Mouse (Mus musculus) limb, embryonic 14.5 days (tissue): ENCODE data around the gene Ehd4. TPM values are rescaled to one million over a fixed set of nuclear protein-coding genes. Genes with fewer than 3 reads are reported as not detected.

Experiments
- ATAC-seq: fragments of 200-750 bp; cut with Nextera tagmentation; 2 replicates; pipeline ENCODE4 v1.8.0; 2017; ENCODE audit warnings: low read depth, moderate number of reproducible peaks, moderate TSS enrichment; ENCODE audit not compliant: low FRiP score
- DNase-seq: peaks from one replicate; pipeline ENCODE4 v3.0.0-alpha.2; 2015; ENCODE audit warnings: low spot score
- H3K27ac ChIP-seq: fragments of 300-500 bp; sonication (generic); replicated peaks from 2 replicates; pipeline ENCODE4 v1.5.1; 2014; ENCODE audit warnings: low read depth, mild to moderate bottlenecking, low read length, moderate library complexity, mixed read lengths
- H3K27me3 ChIP-seq: fragments of 300-500 bp; sonication (generic); 2 replicates; pipeline ENCODE4 v1.6.1; 2014; ENCODE audit warnings: low read length, mixed read lengths; ENCODE audit not compliant: control insufficient read depth, insufficient read depth
- H3K36me3 ChIP-seq: fragments of 300-500 bp; sonication (generic); 2 replicates; pipeline ENCODE4 v1.6.1; 2014; ENCODE audit warnings: mild to moderate bottlenecking, low read length, moderate library complexity, mixed read lengths; ENCODE audit not compliant: control insufficient read depth, insufficient read depth
- H3K4me1 ChIP-seq: fragments of 300-500 bp; sonication (generic); 2 replicates; pipeline ENCODE4 v1.6.1; 2014; ENCODE audit warnings: antibody characterized with exemption, low read length, mixed read lengths; ENCODE audit not compliant: control insufficient read depth, insufficient read depth
- H3K4me2 ChIP-seq: fragments of 300-500 bp; sonication (generic); replicated peaks from 2 replicates; pipeline ENCODE4 v1.6.1; 2014; ENCODE audit warnings: low read depth, mild to moderate bottlenecking, low read length, moderate library complexity; ENCODE audit not compliant: severe bottlenecking
- H3K4me3 ChIP-seq: fragments of 300-500 bp; sonication (generic); replicated peaks from 2 replicates; pipeline ENCODE4 v1.5.1; 2014; ENCODE audit warnings: low read length
- H3K9ac ChIP-seq: fragments of 300-500 bp; sonication (generic); 2 replicates; pipeline ENCODE4 v1.6.1; 2014; ENCODE audit warnings: mild to moderate bottlenecking, low read depth, low read length, moderate library complexity; ENCODE audit not compliant: severe bottlenecking
- H3K9me3 ChIP-seq: fragments of 300-500 bp; sonication (generic); 2 replicates; pipeline ENCODE4 v1.6.1; 2016; ENCODE audit warnings: low read length; ENCODE audit not compliant: control insufficient read depth
- POLR2A ChIP-seq: fragments of 200-500 bp; IDR thresholded peaks from 2 replicates; pipeline ENCODE4 v1.8.0; 2012; ENCODE audit warnings: inconsistent platforms, mild to moderate bottlenecking, moderate library complexity, borderline replicate concordance; ENCODE audit not compliant: insufficient read depth, insufficient read length; ENCODE audit errors: extremely low read depth
- WGBS: fragments of 180-500 bp; shearing (Covaris S2); extraction: QIAGEN DNeasy Blood & Tissue Kit; methylation state at CpG from one replicate; pipeline ENCODE4 v1.1.7; 2014; 5-methylcytosine and 5-hydroxymethylcytosine counted together
- polyA plus RNA-seq, 2 experiments: library from polyadenylated mRNA; depleted of rRNA in 1 of 2; stranded (reverse) in 1 of 2; unstranded in 1 of 2; fragments of >200 nt; fragmentation: Nextera tagmentation in 1 of 2; extraction: Ambion mirVana in 1 of 2; gene quantifications; 2 replicates each; pipeline versions ENCODE4 v1.2.1 to v1.2.3; 2012 to 2014

The Ehd4 gene
- polyA plus RNA-seq, 2 experiments = 19.7 to 51.0 TPM

GRCm38 (mm10) chr2:120062248-120062647 lies 92.2 kb downstream of the Ehd4 start:
- H3K4me2 ChIP-seq = no peak overlapping the region
- no peaks in the 10 kb centered on the region for H3K9me3 ChIP-seq
- no peaks in the 10 kb centered on the region for H3K4me1 ChIP-seq
- H3K27me3 ChIP-seq = no peaks in the 10 kb centered on the region
- no peaks in the 10 kb centered on the region for H3K36me3 ChIP-seq
- no peak overlapping the region for H3K9ac ChIP-seq
- 76% methylated on average over 8 of the region's 8 CpGs for WGBS
- no peak for TF ChIP-seq POLR2A
- H3K27ac ChIP-seq = no peak overlapping the region
- DNase-seq (no peak), ATAC-seq (no peak)
- no peak overlapping the region for H3K4me3 ChIP-seq

DNA sequence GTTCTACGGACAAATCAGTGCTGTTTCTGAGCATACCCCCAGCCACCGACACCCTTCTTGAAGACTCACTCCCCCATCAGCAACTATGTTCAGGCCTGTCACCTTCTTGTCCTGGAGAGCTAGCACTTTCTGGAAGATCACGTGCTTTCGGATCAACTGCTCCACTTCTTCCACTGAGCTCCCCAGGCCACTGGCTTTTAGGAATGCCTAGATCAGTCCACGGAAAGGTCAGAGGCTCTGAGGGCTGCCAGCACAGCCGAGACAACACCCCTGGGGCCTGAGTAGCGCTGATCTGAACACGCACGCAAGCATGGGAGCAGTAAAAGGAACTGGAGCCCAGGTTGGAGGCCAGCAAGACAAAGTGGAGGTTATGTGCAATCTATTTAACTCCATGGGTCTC lies 93.8 kb downstream of the Ehd4 start:
- Histone ChIP-seq H3K4me3 (no peak overlapping the region), H3K9me3 (no peaks in the 10 kb centered on the region), H3K4me1 (no peaks in the 10 kb centered on the region), H3K27me3 (no peaks in the 10 kb centered on the region), H3K36me3 (no peaks in the 10 kb centered on the region), H3K9ac (no peak overlapping the region), H3K27ac (no peak overlapping the region), H3K4me2 (no peak overlapping the region)
- TF ChIP-seq POLR2A = no peak
- WGBS = 61% methylated on average over 9 of the region's 9 CpGs
- DNase-seq (no peak), ATAC-seq (no peak)

DNA sequence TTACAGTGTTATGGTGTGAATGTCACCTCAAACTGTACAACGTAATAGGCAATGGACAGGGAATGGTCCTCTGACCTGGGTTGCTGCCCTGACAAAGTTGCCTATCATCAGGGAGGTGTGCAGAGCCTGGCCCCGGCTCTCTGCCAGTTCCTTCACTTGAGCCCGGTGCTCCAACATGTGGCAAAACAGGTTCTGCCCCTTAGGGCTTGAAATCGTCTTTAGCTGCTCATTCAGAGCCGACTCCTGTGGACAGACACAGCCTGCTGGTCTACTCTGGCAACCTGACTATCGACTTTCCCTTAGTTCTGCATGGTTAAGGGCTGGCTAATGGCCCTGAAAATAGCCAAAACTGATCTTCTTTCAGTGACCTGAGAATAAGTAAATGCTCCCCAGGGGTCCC lies 94.2 kb downstream of the Ehd4 start:
- no peaks in the 10 kb centered on the region for H3K27me3 ChIP-seq
- DNase-seq (no peak), ATAC-seq (no peak)
- no peak overlapping the region for H3K9ac ChIP-seq
- H3K36me3 ChIP-seq = no peaks in the 10 kb centered on the region
- no peaks in the 10 kb centered on the region for H3K9me3 ChIP-seq
- H3K27ac ChIP-seq = no peak overlapping the region
- H3K4me3 ChIP-seq = no peak overlapping the region
- H3K4me2 ChIP-seq = no peak overlapping the region
- WGBS = 43% methylated on average over 6 of the region's 6 CpGs
- no peaks in the 10 kb centered on the region for H3K4me1 ChIP-seq
- TF ChIP-seq POLR2A = no peak

GRCm38 (mm10) chr2:120059466-120059865 lies 94.9 kb downstream of the Ehd4 start:
- 72% methylated on average over 3 of the region's 3 CpGs for WGBS
- Histone ChIP-seq H3K36me3 (no peaks in the 10 kb centered on the region), H3K27me3 (no peaks in the 10 kb centered on the region), H3K9me3 (no peaks in the 10 kb centered on the region), H3K4me3 (no peak overlapping the region), H3K27ac (no peak overlapping the region), H3K9ac (no peak overlapping the region), H3K4me2 (no peak overlapping the region), H3K4me1 (no peaks in the 10 kb centered on the region)
- DNase-seq = no peak
- TF ChIP-seq POLR2A = no peak
- ATAC-seq = no peak

- 76% methylated on average over 4 of the region's 4 CpGs for WGBS
- TF ChIP-seq POLR2A = no peak
- H3K27ac ChIP-seq = no peak overlapping the region
- no peaks in the 10 kb centered on the region for H3K9me3 ChIP-seq
- no peak overlapping the region for H3K4me2 ChIP-seq
- ATAC-seq = no peak
- no peak overlapping the region for H3K4me3 ChIP-seq
- no peak overlapping the region for H3K9ac ChIP-seq
- H3K4me1 ChIP-seq = no peaks in the 10 kb centered on the region
- no peaks in the 10 kb centered on the region for H3K36me3 ChIP-seq
- H3K27me3 ChIP-seq = no peaks in the 10 kb centered on the region
- DNase-seq = no peak
Measured at GRCm38 (mm10) chr2:120058818-120059217, 95.6 kb downstream of the Ehd4 start.

DNA sequence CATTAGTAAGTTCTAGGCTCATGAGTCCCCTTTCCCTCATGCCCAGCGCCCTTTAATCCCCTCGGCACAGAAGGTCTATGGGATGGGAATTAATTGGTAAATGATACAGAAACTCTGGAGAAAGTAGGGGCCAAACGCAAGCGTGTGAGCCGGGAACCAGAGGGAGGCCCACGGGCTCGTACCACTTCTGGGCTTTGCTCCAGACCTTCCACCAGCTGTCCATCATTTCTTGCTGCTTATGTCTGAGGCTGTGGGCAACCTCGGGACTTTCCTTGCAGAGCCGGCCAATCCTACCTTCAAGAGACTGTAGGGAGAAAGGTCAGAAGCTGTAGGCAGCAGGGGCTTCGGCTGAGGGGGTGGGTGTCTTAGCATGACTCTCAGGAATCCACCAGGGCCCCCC lies 98.5 kb downstream of the Ehd4 start:
- WGBS = 84% methylated on average over 10 of the region's 10 CpGs

More for the DNA sequence above, 98.5 kb downstream of the Ehd4 start:
- DNase-seq (no peak), ATAC-seq (no peak)
- TF ChIP-seq POLR2A = no peak
- H3K27me3 ChIP-seq = no peaks in the 10 kb centered on the region
- H3K4me2 ChIP-seq = no peak overlapping the region
- H3K4me1 ChIP-seq = 0 out of 2 replicates have a peak, but pooled peaks cover 3% of the 10 kb centered on the region
- H3K9ac ChIP-seq = no peak overlapping the region
- no peak overlapping the region for H3K4me3 ChIP-seq
- no peaks in the 10 kb centered on the region for H3K36me3 ChIP-seq
- no peak overlapping the region for H3K27ac ChIP-seq
- H3K9me3 ChIP-seq = no peaks in the 10 kb centered on the region
